Mouse (Mus musculus) spleen, postnatal 14 days (tissue): ENCODE results near the gene Mmp14.

Experiments
- DNase-seq, 2 experiments: peaks; one replicate each; pipeline ENCODE4 v3.0.0; 2021 to 2022; ENCODE audit warnings: low spot score in 2 of 2

The Mmp14 gene

DNA sequence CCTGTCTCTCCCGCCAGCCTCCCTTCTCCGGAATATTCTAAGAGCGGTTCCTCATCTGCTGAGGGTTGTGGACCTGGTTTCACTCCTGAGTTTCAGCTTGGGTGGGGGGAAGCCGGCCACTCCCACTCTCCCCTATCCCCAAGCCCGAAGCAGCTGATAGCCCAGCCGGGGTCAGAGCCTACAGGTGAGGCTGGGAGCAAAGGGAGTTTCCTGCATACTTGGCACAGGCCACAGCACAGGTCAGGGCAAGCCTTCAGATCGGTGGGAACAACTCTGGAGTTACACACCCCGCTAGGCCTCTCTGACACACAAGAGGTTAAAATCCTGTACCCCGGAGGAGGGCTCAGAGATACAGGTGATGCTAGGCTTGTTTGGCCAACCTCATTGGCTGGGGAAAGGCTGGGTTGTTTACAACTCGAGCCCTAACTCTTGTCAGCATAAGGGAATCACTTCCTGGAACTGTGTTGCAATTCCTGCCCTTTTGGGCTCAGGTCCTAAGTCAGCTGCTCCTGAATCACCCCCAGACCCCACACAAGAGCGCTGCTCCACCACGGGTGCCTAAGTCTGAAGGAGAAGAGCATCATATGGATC is 2.6 kb downstream of the Mmp14 start:
- DNase-seq = no peak

- no peak for DNase-seq
These were observed 3.9 kb downstream of the Mmp14 start for GRCm38 (mm10) chr14:54435194-54435918.

- no peak for DNase-seq
These were observed 7.7 kb downstream of the Mmp14 start for GRCm38 (mm10) chr14:54439155-54439554.

GRCm38 (mm10) chr14:54439610-54440009 is 8.2 kb downstream of the Mmp14 start:
- no peak for DNase-seq

- no peak for DNase-seq
These were observed 9.1 kb downstream of the Mmp14 start for GRCm38 (mm10) chr14:54440538-54440937.

- no peak for DNase-seq
These were observed 10.0 kb downstream of the Mmp14 start for GRCm38 (mm10) chr14:54441365-54441764.

- DNase-seq = no peak
These were observed 11.1 kb downstream of the Mmp14 start for GRCm38 (mm10) chr14:54442548-54442947.

GRCm38 (mm10) chr14:54443196-54443595 is 11.8 kb downstream of the Mmp14 start:
- no peak for DNase-seq

DNA sequence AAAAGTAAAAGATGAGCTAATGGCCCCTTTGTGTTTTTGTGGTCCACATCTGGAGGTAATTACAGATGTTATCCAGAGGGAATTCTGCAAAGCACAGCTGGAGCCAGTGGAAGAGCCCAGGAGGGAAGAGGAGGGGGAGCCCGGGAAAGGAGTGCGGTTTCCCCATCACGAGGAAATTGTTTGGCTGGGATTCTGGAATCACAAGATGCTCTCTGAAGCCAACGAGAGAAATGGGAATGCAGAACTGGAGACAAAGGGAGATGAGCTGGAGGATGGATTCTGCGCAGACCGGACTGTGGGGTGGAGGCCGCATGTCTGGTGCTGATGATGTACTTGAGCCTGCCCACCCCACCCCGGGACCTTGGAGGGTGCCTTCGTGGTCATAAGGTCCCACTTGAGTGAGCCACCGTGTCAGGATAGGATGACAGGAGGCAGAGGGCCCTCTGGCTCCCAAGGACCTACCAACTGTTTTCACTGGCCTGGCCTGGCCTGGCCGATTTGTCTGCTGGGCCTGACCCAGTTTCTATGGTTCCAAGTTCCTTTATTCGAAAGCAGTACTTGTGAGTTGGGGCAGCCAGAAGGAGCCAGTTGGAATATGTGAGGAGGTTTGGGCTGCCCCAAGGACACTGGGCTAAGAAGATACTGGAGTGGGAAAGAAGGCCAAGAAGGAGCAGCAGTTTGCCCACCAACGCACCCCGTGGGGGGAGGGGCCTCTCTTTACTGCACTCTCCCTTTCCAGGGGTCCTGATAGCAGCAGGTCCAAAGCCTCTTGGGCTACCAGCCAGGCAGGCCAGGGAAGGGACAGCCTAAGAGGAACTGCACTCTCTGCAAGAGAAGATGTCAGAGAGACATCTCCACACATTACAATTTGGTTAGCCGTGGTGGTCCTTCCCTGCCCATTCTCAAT is 12.6 kb downstream of the Mmp14 start:
- no peak for DNase-seq

GRCm38 (mm10) chr14:54445476-54445875 is 14.1 kb downstream of the Mmp14 start:
- no peak for DNase-seq

DNA sequence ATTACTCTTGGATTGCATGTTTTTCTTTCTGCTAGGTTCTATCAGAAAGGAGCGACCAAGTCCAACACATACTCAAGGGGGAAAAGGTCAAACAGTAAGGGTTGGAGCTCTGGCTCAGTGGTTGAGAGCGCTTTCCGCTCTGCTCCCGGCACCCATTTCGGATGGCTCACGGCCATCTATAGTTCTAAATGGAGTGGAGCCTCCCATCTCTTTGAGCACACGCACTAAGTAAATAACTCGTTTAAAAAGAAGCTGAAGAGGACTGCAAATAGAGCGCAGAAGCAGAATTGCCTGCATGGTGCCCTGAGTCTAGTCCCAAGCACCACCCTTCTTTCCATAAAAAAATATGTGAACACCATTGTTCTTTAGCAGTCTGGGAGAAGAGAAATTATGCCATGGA is 22.2 kb downstream of the Mmp14 start:
- DNase-seq = no peak

DNA sequence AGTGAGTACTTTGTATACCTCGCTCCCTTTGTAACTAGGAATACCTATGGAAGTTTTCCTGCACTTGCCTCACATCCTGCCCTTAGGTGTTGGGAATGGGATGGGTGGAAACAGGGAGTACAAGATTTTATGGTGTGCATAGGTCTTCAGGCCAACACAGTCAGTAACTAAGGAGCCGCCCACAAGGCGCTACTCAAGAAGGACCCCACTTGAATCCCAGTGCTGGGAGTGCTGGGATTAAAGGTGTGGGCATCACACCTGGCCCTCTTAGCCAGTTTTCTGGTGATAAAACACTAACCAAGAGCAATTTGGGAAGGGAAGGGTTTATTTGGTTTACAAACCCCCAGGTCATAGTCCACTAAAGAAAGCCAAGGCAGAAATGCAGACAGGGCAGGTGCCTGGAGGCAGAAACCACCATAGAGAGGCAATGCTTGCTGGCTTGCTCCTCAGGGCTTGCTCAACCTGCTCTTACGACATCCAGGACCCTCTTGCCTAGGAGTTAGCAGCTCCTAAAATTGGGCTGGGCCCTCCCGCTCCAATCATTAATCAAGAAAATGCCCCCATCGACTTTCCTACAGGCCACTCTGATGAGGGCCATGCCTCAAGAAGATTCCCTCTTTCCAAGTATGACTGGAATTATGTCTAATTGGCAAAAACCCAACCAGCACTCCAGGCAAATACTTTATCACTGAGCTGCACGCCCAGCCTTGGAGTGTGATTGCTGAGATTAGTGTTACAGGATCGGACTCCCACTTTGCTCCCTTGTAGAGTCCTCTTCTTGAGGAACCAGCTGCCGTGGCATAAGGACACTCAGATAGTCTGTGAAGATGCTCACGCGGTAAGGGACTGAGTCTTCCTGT is 23.5 kb downstream of the Mmp14 start:
- no peak for DNase-seq

GRCm38 (mm10) chr14:54457907-54458569 is 26.6 kb downstream of the Mmp14 start:
- no peak for DNase-seq

- DNase-seq = no peak
These were observed 30.7 kb downstream of the Mmp14 start for GRCm38 (mm10) chr14:54462146-54462545.

DNA sequence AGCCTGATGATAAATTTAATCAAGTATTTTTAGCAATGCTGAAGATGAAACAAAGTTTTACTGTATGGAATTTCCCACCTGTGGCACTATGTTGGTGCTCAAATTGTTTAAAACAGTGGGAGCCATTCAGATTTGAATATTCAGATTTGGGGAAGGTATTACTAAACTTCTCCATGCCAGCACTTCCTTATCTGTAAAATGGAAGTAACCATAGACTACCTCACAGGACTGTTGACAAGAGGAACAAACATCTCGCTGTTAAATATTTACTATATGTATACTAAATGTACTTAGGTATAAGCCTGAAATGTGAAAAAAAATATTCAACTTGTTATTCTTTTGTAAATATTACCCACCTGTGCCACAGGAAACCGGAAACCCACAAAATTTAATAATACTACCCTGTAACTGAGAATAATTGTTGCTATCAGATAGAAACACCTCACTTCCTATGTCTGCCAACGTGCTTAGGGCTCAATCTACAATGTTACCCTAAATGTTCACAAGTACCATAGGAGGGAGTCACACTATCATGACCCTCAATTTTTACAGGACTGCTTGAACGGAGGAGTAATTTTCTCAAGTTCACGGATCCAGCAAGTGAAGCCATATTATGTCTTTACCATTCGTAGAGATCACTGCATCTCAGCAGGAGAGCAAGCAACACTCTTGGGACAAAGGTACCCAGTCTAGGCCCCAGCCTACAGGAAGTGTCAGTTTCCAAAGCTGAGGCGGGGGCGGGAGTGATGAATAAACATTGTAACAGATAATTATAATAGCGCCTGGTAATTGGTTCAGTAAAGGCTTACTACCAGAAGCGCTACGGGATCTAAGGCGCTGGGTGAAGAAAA is 31.9 kb downstream of the Mmp14 start:
- no peak for DNase-seq

DNA sequence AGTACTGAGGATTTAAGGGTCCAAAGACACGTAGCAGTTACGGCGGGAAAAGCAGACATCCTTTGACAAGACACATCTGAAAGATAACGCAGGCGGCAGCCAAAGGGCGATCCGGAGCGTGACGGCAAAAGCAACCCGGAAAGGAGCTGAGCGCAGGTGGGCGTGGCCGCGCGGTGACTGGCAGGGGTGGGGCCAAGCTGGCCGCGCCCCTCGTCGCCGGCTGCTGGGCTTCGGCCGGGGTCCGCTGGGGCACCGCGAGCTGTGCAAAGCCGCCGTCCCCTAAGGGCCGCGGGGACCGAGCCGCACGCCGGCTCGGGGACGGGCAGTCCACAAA is 32.5 kb downstream of the Mmp14 start, which contains the start of gene Lrp10:
Lrp10 (plus strand) TSS at position 179 of the 334 bp plus-strand sequence.
- DNase-seq = peak; percentile 91 to 92

GRCm38 (mm10) chr14:54464293-54465005 is 33.0 kb downstream of the Mmp14 start:
- DNase-seq = peak; percentile 63 to 70

DNA sequence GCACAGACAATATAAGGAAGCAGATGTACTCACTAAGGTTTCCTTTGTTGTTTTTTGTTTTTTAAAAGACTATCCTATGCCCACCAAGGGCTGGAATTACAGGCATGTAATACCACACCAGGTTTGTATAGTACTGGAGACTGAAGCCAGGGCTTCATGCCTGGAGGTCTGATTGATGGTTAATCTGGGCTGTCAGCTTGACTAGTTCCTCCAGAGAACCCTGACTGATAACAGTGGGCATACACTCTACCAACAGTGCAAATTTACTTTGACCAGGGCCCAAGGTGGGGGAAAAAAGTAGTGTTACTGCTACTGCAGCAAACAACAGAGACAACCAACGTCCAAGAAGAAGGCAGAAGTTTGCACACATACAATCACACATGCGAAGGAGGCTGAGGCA is 40.1 kb downstream of the Mmp14 start:
- DNase-seq = no peak

DNA sequence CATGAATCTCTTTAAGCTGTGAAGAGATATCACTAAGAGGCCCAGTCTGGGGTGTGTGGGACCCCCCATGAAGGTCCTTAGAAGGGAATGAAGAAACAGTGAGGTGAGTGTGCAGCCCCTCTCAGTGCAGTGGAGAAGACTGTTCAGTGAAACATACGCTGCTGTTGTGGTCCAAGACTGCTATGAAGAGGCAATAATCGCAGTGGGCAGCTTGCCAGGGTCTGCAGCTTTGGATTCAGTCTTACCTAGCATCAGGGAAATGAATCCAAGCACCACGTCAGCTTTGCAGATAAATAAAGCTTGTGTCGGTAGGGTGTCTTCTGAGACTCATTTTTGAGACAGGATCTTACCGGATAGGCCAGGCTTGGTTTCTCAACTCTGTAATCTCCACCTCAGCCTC is 41.3 kb downstream of the Mmp14 start:
- DNase-seq = no peak

DNA sequence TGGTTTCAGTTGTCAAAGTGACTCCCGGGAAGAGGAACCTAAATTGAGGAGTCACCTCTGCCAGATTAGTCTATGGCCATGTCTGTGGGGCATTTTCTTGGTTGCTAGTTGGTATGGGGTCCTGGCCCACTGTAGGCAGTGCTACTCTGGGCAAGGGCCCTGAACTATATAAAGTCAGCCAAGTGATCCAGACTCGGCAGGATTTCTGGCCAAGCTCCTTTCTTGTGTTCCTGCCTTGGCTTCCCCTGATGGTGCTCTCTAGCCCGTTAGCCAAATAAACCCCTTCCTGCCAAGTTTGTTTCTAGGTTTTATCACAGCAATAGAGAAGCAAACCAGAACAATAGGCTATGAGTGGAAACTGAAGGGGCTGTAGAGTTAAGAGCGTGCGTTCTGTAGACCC is 43.3 kb downstream of the Mmp14 start:
- no peak for DNase-seq
